Mouse (Mus musculus): ENCODE data around the gene Mapk11.

GRCm38 (mm10) chr15:89131316-89131715 is 18.1 kb downstream of the Mapk11 start:
- no peak for TF ChIP-seq POLR2A (IDR thresholded peaks at IDR 0.05; ENCODE audit: low read depth, low read length)
- TF ChIP-seq CTCF (IDR thresholded peaks at IDR 0.05; ENCODE audit: extremely low read depth, insufficient read depth, insufficient read length, insufficient replicate concordance), result no peak

Measured in spleen, adult 2 months (tissue).